Mouse (Mus musculus) heart, embryonic 16.5 days (tissue): ENCODE measurements around the gene Nemf. TPM values are rescaled to one million over a fixed set of nuclear protein-coding genes. Genes with fewer than 3 reads are reported as not detected.

Experiments used
- ATAC-seq: fragments of 200-750 bp; cut with Nextera tagmentation; replicated peaks from 2 replicates; pipeline ENCODE4 v1.8.0; 2017; ENCODE audit warnings: moderate number of reproducible peaks; ENCODE audit not compliant: insufficient read depth, low FRiP score; ENCODE audit errors: extremely low read depth
- H3K27ac ChIP-seq: fragments of 300-500 bp; sonication (generic); 2 replicates; pipeline ENCODE4 v1.5.1; 2014; ENCODE audit warnings: mild to moderate bottlenecking, low read length, control low read depth, moderate library complexity
- H3K27me3 ChIP-seq: fragments of 300-500 bp; sonication (generic); 2 replicates; pipeline ENCODE4 v1.6.1; 2014; ENCODE audit warnings: low read length, mixed read lengths; ENCODE audit not compliant: control insufficient read depth, insufficient read depth
- H3K36me3 ChIP-seq: fragments of 300-500 bp; sonication (generic); 2 replicates; pipeline ENCODE4 v1.6.1; 2014; ENCODE audit not compliant: control insufficient read depth, insufficient read depth
- H3K4me1 ChIP-seq: fragments of 300-500 bp; sonication (generic); 2 replicates; pipeline ENCODE4 v1.6.1; 2014; ENCODE audit warnings: low read length, mixed read lengths; ENCODE audit not compliant: control insufficient read depth, insufficient read depth
- H3K4me2 ChIP-seq: fragments of 300-500 bp; sonication (generic); 2 replicates; pipeline ENCODE4 v1.6.1; 2014; ENCODE audit warnings: low read depth, mild to moderate bottlenecking, control low read depth, low read length
- H3K4me3 ChIP-seq: fragments of 300-500 bp; sonication (generic); 2 replicates; pipeline ENCODE4 v1.5.1; 2014; ENCODE audit warnings: mild to moderate bottlenecking, control low read depth, low read length
- H3K9ac ChIP-seq: fragments of 300-500 bp; sonication (generic); 2 replicates; pipeline ENCODE4 v1.6.1; 2014; ENCODE audit warnings: low read length, control low read depth
- H3K9me3 ChIP-seq: fragments of 300-500 bp; sonication (generic); replicated peaks from 2 replicates; pipeline ENCODE4 v1.6.1; 2016; ENCODE audit warnings: low read length; ENCODE audit not compliant: control insufficient read depth
- WGBS: fragments of 180-500 bp; shearing (Covaris S2); extraction: QIAGEN DNeasy Blood & Tissue Kit; methylation state at CpG from one replicate; pipeline ENCODE4 v1.1.7; 2014; 5-methylcytosine and 5-hydroxymethylcytosine counted together
- polyA plus RNA-seq: library from polyadenylated mRNA; unstranded; fragments of >200 nt; fragmentation: Nextera tagmentation; extraction: Ambion mirVana; gene quantifications from 2 replicates; pipeline ENCODE4 v1.2.1, GENCODE M21; 2015

The Nemf gene
- polyA plus RNA-seq, 1 experiment from 2014 or later: 68.5 TPM

- Histone ChIP-seq H3K9ac (no peak overlapping the region), H3K27me3 (no peaks in the 10 kb centered on the region), H3K36me3 (peaks cover 43% of the 10 kb centered on the region), H3K4me1 (peaks cover 6% of the 10 kb centered on the region; the same call in 1 of the 2 replicates), H3K4me2 (no peak overlapping the region), H3K4me3 (no peak overlapping the region), H3K27ac (no peak overlapping the region), H3K9me3 (no peaks in the 10 kb centered on the region)
- WGBS: 85% methylated on average over 1 of the region's 1 CpGs
- no peak for ATAC-seq
Observed at GRCm38 (mm10) chr12:69351685-69352084, 5.3 kb downstream of the Nemf start.

- Histone ChIP-seq H3K9ac (no peak overlapping the region), H3K27me3 (no peaks in the 10 kb centered on the region), H3K36me3 (peaks cover 52% of the 10 kb centered on the region), H3K9me3 (no peaks in the 10 kb centered on the region), H3K4me2 (no peak overlapping the region), H3K4me3 (no peak overlapping the region), H3K27ac (no peak overlapping the region), H3K4me1 (no peaks in the 10 kb centered on the region)
- no peak for ATAC-seq
- 76% methylated on average over 2 of the region's 2 CpGs for WGBS
Observed at GRCm38 (mm10) chr12:69349928-69350327, 7.0 kb downstream of the Nemf start.

- no peak overlapping the region for H3K9ac ChIP-seq
- H3K4me1 ChIP-seq: no peaks in the 10 kb centered on the region
- no peak for ATAC-seq
- 80% methylated on average over 2 of the region's 2 CpGs for WGBS
- no peak overlapping the region for H3K27ac ChIP-seq
- H3K4me2 ChIP-seq: no peak overlapping the region
- H3K9me3 ChIP-seq: no peaks in the 10 kb centered on the region
- H3K27me3 ChIP-seq: no peaks in the 10 kb centered on the region
- no peak overlapping the region for H3K4me3 ChIP-seq
- H3K36me3 ChIP-seq: peaks cover 30% of the 10 kb centered on the region
Observed at GRCm38 (mm10) chr12:69333547-69333946, 23.4 kb downstream of the Nemf start.

DNA sequence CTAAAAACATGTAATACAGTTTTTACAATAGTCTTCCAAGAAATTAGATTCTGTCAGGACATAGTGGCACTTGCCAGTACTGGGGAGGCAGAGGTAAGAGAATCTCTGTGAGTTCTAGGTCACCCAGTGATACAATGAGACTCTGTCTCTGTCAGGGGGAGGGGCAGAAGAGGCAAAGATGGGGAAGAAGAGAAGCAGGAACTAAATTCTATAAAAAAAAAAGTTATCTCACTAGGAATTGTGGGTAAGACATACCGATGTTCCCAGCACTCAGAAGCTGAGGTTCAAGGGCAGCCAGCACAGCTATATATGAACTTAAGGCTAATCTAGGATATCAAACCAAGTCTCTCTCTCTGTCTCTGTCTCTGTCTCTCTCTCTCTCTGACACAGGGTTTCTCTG, 24.8 kb downstream of the Nemf start:
- H3K9me3 ChIP-seq: no peaks in the 10 kb centered on the region
- H3K36me3 ChIP-seq: peaks cover 31% of the 10 kb centered on the region
- no peak overlapping the region for H3K4me3 ChIP-seq
- H3K27me3 ChIP-seq: no peaks in the 10 kb centered on the region
- no peaks in the 10 kb centered on the region for H3K4me1 ChIP-seq
- no peak overlapping the region for H3K27ac ChIP-seq
- no peak overlapping the region for H3K4me2 ChIP-seq
- ATAC-seq: no peak
- H3K9ac ChIP-seq: no peak overlapping the region
- WGBS: 63% methylated on average over 1 of the region's 1 CpGs

GRCm38 (mm10) chr12:69331187-69331586, 25.8 kb downstream of the Nemf start:
- H3K4me1 ChIP-seq: no peaks in the 10 kb centered on the region
- H3K9me3 ChIP-seq: no peaks in the 10 kb centered on the region
- no peak overlapping the region for H3K27ac ChIP-seq
- ATAC-seq: no peak
- 95% methylated on average over 3 of the region's 3 CpGs for WGBS
- no peak overlapping the region for H3K4me2 ChIP-seq
- H3K9ac ChIP-seq: no peak overlapping the region
- no peaks in the 10 kb centered on the region for H3K27me3 ChIP-seq
- H3K4me3 ChIP-seq: no peak overlapping the region
- H3K36me3 ChIP-seq: peaks cover 27% of the 10 kb centered on the region

DNA sequence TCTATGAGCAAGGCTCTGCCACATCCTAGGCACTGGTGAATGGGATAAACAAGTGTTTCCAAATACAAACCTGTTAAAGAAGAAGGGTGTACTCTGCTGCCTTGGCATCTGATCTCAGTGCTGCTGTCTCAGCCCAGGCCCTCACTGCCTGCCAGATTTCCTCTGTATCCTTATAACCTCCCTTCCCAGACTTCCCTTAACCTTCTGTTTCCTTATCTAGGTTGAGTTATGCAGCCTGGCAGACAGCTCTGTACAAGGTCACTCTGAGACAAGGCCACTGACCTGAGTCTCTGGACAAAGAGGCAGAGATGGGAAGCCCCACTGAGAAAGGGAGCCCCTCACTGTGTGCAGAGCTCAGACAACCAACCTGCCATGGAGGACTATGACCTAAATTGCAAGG, 38.5 kb downstream of the Nemf start:
- ATAC-seq: peak; percentile 69
- Histone ChIP-seq H3K4me1 (peaks cover 6% of the 10 kb centered on the region), H3K27ac (peak overlapping the region; percentile 83), H3K4me2 (no peak overlapping the region), H3K9ac (no peak overlapping the region), H3K27me3 (no peaks in the 10 kb centered on the region), H3K4me3 (no peak overlapping the region), H3K36me3 (peaks cover 44% of the 10 kb centered on the region), H3K9me3 (no peaks in the 10 kb centered on the region)

GRCm38 (mm10) chr12:69309659-69310058, 47.3 kb downstream of the Nemf start:
- no peak overlapping the region for H3K4me2 ChIP-seq
- no peaks in the 10 kb centered on the region for H3K27me3 ChIP-seq
- no peaks in the 10 kb centered on the region for H3K9me3 ChIP-seq
- no peak overlapping the region for H3K27ac ChIP-seq
- peaks cover 76% of the 10 kb centered on the region for H3K36me3 ChIP-seq
- ATAC-seq: no peak
- no peaks in the 10 kb centered on the region for H3K4me1 ChIP-seq
- WGBS: 96% methylated on average over 4 of the region's 4 CpGs
- no peak overlapping the region for H3K4me3 ChIP-seq
- H3K9ac ChIP-seq: no peak overlapping the region

- H3K27ac ChIP-seq: no peak overlapping the region
- WGBS: 77% methylated on average over 7 of the region's 7 CpGs
- no peak overlapping the region for H3K9ac ChIP-seq
- H3K4me2 ChIP-seq: no peak overlapping the region
- H3K4me3 ChIP-seq: no peak overlapping the region
- peaks cover 84% of the 10 kb centered on the region for H3K36me3 ChIP-seq
- H3K9me3 ChIP-seq: no peaks in the 10 kb centered on the region
- no peaks in the 10 kb centered on the region for H3K4me1 ChIP-seq
- ATAC-seq: no peak
- H3K27me3 ChIP-seq: no peaks in the 10 kb centered on the region
Observed at GRCm38 (mm10) chr12:69306333-69306732, 50.6 kb downstream of the Nemf start.

GRCm38 (mm10) chr12:69304051-69304450, 52.9 kb downstream of the Nemf start:
- no peaks in the 10 kb centered on the region for H3K27me3 ChIP-seq
- no peak overlapping the region for H3K4me2 ChIP-seq
- H3K27ac ChIP-seq: no peak overlapping the region
- H3K9me3 ChIP-seq: no peaks in the 10 kb centered on the region
- 80% methylated on average over 2 of the region's 2 CpGs for WGBS
- H3K9ac ChIP-seq: no peak overlapping the region
- peaks cover 6% of the 10 kb centered on the region; the same call in 1 of the 2 replicates for H3K4me1 ChIP-seq
- peaks cover 61% of the 10 kb centered on the region for H3K36me3 ChIP-seq
- no peak for ATAC-seq
- no peak overlapping the region for H3K4me3 ChIP-seq

- no peak for ATAC-seq
- Histone ChIP-seq H3K36me3 (peaks cover 45% of the 10 kb centered on the region), H3K4me3 (no peak overlapping the region), H3K27ac (no peak overlapping the region), H3K27me3 (no peaks in the 10 kb centered on the region), H3K4me2 (no peak overlapping the region), H3K4me1 (peaks cover 18% of the 10 kb centered on the region), H3K9me3 (no peaks in the 10 kb centered on the region), H3K9ac (no peak overlapping the region)
- WGBS: 94% methylated on average over 12 of the region's 12 CpGs
Observed at GRCm38 (mm10) chr12:69302171-69302570, 54.8 kb downstream of the Nemf start.
